Mouse (Mus musculus): ENCODE measurements at regions not wholly inside any gene's neighbourhood (a gene's known extent, or its start where the extent isn't known, plus 50 kb on each side); places are given as distances from the start of the nearest gene placed in this dataset.

DNA sequence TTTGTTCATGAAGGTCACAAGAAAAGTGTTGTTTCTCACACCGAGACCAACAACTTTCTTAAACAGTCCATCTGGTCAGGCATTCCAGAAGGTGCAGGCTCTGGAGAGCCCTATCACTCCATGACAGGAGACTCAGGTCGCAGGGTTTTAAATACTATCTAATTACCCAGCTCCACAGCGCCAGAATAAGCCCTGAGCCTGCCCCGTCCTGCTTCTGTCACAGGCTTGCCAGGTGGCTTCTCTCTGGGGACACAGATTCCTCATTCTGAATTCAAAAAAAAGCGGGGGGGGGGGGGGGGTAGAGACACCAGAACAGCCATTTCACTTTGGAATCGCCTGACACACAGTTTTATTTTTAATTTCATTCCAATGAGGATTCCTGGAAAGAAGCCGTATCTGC lies 320.4 kb upstream of the Trpc7 start:
- Histone ChIP-seq H3K4me2 (ENCODE audit: insufficient read depth, low read depth, poor library complexity, severe bottlenecking) (no peak overlapping the region), H3K79me2 (replicated peaks; ENCODE audit: control insufficient read depth, extremely low read depth, insufficient read depth, poor library complexity, severe bottlenecking) (no peaks in the 10 kb centered on the region), H3K4me1 (ENCODE audit: control insufficient read depth in 1 of 2, insufficient read depth in 2 of 2) (no peaks in the 10 kb centered on the region), H3K4me3 (replicated peaks in 1 of 3; ENCODE audit: low read depth in 2 of 3, low read length in 2 of 3, poor library complexity in 1 of 3) (no peak overlapping the region), H3K27me3 (replicated peaks) (no peaks in the 10 kb centered on the region), H3K36me3 (replicated peaks in 1 of 2; ENCODE audit: control insufficient read depth in 1 of 2, insufficient read depth in 1 of 2, low read length in 1 of 2) (no peaks in the 10 kb centered on the region), H3K9me3 (replicated peaks; ENCODE audit: low read length) (peaks cover 82% of the 10 kb centered on the region), H3K27ac (ENCODE audit: insufficient read depth, low read depth) (no peak overlapping the region), H3K9ac (ENCODE audit: insufficient read depth, low read depth) (no peak overlapping the region)
- dilution Hi-C loops (cut with MboI; ENCODE audit: extremely low pct_ligation_motif_present, extremely low pct_unique_long_range_greater_than_20kb, low sequenced_read_pairs): no loop called here
- TF ChIP-seq PAX5 (IDR thresholded peaks at IDR 0.05; ENCODE audit: low read length) (no peak), MEF2A (IDR thresholded peaks at IDR 0.05; ENCODE audit: borderline replicate concordance, low read depth, low read length) (no peak), MAZ (IDR thresholded peaks at IDR 0.05; ENCODE audit: low read depth, low read length) (no peak), ZKSCAN1 (IDR thresholded peaks at IDR 0.05; ENCODE audit: borderline replicate concordance, low read depth, low read length) (no peak), NRF1 (IDR thresholded peaks at IDR 0.05; ENCODE audit: low read depth, low read length) (no peak), ETS1 (conservative IDR thresholded peaks at IDR 0.05; ENCODE audit: low read depth, low read length) (no peak), POLR2A (IDR thresholded peaks at IDR 0.05; ENCODE audit: low read depth, low read length) (no peak), SMC3 (IDR thresholded peaks at IDR 0.05; ENCODE audit: low read depth, low read length) (no peak)
- no peak for DNase-seq (ENCODE audit: extremely low read depth)
- in situ Hi-C loops (cut with MboI; ENCODE audit: low pct_ligation_motif_present, low pct_unique_long_range_greater_than_20kb, low sequenced_read_pairs): no loop called here

DNA sequence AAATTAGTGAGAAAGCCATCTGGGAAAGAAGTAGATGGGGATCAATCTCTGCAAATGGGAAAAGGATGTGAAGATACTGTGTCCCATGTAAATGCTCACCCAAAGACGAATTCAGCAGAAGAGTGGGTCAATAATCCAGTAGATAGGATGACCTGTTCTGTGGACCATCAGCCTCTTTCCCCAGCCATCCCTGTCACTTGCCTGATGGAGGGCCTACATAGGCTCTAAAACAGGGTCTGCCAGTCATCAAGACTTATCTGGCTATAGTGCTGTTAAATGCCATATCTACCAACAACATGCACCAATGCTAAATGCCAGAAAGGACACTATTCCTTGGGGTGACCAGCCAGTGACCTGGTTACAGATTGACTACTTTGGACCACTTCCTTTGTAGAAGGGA lies 316.5 kb upstream of the Trpc7 start:
- H3K9me3 ChIP-seq (replicated peaks; ENCODE audit: low read length): peaks cover 75% of the 10 kb centered on the region
- in situ Hi-C loops (cut with MboI; ENCODE audit: low pct_ligation_motif_present, low pct_unique_long_range_greater_than_20kb, low sequenced_read_pairs): no loop called here
- no peak overlapping the region for H3K9ac ChIP-seq (ENCODE audit: insufficient read depth, low read depth)
- no peak overlapping the region for H3K27ac ChIP-seq (ENCODE audit: insufficient read depth, low read depth)
- TF ChIP-seq MXI1 (IDR thresholded peaks at IDR 0.05; ENCODE audit: low read depth, low read length): no peak
- no peak for TF ChIP-seq JUN (IDR thresholded peaks at IDR 0.05; ENCODE audit: insufficient read depth, low read depth, low read length)
- TF ChIP-seq TBP (conservative IDR thresholded peaks at IDR 0.05; ENCODE audit: low read depth, low read length): no peak
- no peak for TF ChIP-seq BHLHE40 (IDR thresholded peaks at IDR 0.05; ENCODE audit: low read depth, low read length)
- TF ChIP-seq EP300 (IDR thresholded peaks at IDR 0.05; ENCODE audit: low read length): no peak
- no peak for TF ChIP-seq GABPA (IDR thresholded peaks at IDR 0.05; ENCODE audit: insufficient replicate concordance, low read depth, low read length)
- no peak for TF ChIP-seq MAX (IDR thresholded peaks at IDR 0.05; ENCODE audit: low read length)
- no peak for TF ChIP-seq HCFC1 (IDR thresholded peaks at IDR 0.05; ENCODE audit: low read depth, low read length)
- no peak for TF ChIP-seq RCOR1 (conservative IDR thresholded peaks at IDR 0.05; ENCODE audit: low read depth, low read length)
- no peak for TF ChIP-seq NRF1 (IDR thresholded peaks at IDR 0.05; ENCODE audit: low read depth, low read length)
- no peak for TF ChIP-seq JUND (conservative IDR thresholded peaks at IDR 0.05; ENCODE audit: low read depth, low read length)
- no peak for TF ChIP-seq CTCF (conservative IDR thresholded peaks at IDR 0.05 in 1 of 2, IDR thresholded peaks at IDR 0.05 in 1 of 2; ENCODE audit: low read depth in 2 of 2, low read length in 2 of 2)
- no peak for TF ChIP-seq KAT2A (IDR thresholded peaks at IDR 0.05; ENCODE audit: insufficient replicate concordance, low read length)
- no peaks in the 10 kb centered on the region for H3K79me2 ChIP-seq (replicated peaks; ENCODE audit: control insufficient read depth, extremely low read depth, insufficient read depth, poor library complexity, severe bottlenecking)
- no peak overlapping the region for H3K4me2 ChIP-seq (ENCODE audit: insufficient read depth, low read depth, poor library complexity, severe bottlenecking)
- no peaks in the 10 kb centered on the region for H3K27me3 ChIP-seq (replicated peaks)
- no peak overlapping the region for H3K4me3 ChIP-seq (replicated peaks in 1 of 3; ENCODE audit: low read depth in 2 of 3, low read length in 2 of 3, poor library complexity in 1 of 3)
- no peaks in the 10 kb centered on the region for H3K36me3 ChIP-seq (replicated peaks in 1 of 2; ENCODE audit: control insufficient read depth in 1 of 2, insufficient read depth in 1 of 2, low read length in 1 of 2)
- DNase-seq (ENCODE audit: extremely low read depth): no peak
- dilution Hi-C loops (cut with MboI; ENCODE audit: extremely low pct_ligation_motif_present, extremely low pct_unique_long_range_greater_than_20kb, low sequenced_read_pairs): no loop called here
- H3K4me1 ChIP-seq (ENCODE audit: control insufficient read depth in 1 of 2, insufficient read depth in 2 of 2): no peaks in the 10 kb centered on the region

Data from CH12.LX (cell line).